Mouse (Mus musculus): ENCODE data around the gene Ly6g6c. TPM values are rescaled to one million over a fixed set of nuclear protein-coding genes. Genes with fewer than 3 reads are reported as not detected.

Gene Ly6g6c
- polyA plus RNA-seq, 1 experiment from 2014 or later: not detected

- no peak for DNase-seq (ENCODE audit: low spot score)
- H3K27me3 ChIP-seq (ENCODE audit: insufficient read depth, poor library complexity, severe bottlenecking): peaks cover 4% of the 10 kb centered on the region
- WGBS: 64% methylated on average over 3 of the region's 3 CpGs
- H3K9me3 ChIP-seq: no peaks in the 10 kb centered on the region
- peaks cover 19% of the 10 kb centered on the region for H3K4me1 ChIP-seq
- no peak overlapping the region for H3K4me3 ChIP-seq
- no peaks in the 10 kb centered on the region for H3K36me3 ChIP-seq
- no peak overlapping the region for H3K27ac ChIP-seq
These were observed 18.8 kb downstream of the Ly6g6c start for GRCm38 (mm10) chr17:35083929-35084497.

- H3K36me3 ChIP-seq: no peaks in the 10 kb centered on the region
- H3K4me1 ChIP-seq: peaks cover 17% of the 10 kb centered on the region
- H3K4me3 ChIP-seq: no peak within 1 kb of the TSS
- peaks cover 4% of the 10 kb centered on the region for H3K27me3 ChIP-seq (ENCODE audit: insufficient read depth, poor library complexity, severe bottlenecking)
- no peak within 1 kb of the TSS for H3K27ac ChIP-seq
- 61% methylated on average over 7 of the region's 7 CpGs for WGBS
- DNase-seq (ENCODE audit: low spot score): no peak
- H3K9me3 ChIP-seq: no peaks in the 10 kb centered on the region
These were observed 20.1 kb downstream of the Ly6g6c start, which contains the start of gene Ly6g6f for GRCm38 (mm10) chr17:35085208-35085865. Ly6g6f (minus strand) TSS chr17:35085610.

GRCm38 (mm10) chr17:35088151-35088550 lies 23.0 kb downstream of the Ly6g6c start:
- Histone ChIP-seq H3K9me3 (no peaks in the 10 kb centered on the region), H3K27ac (no peak overlapping the region), H3K4me1 (peaks cover 17% of the 10 kb centered on the region), H3K27me3 (ENCODE audit: insufficient read depth, poor library complexity, severe bottlenecking) (no peaks in the 10 kb centered on the region), H3K36me3 (peaks cover 23% of the 10 kb centered on the region), H3K4me3 (no peak overlapping the region)
- no peak for DNase-seq (ENCODE audit: low spot score)
- 45% methylated on average over 2 of the region's 2 CpGs for WGBS

GRCm38 (mm10) chr17:35088825-35089644 lies 23.8 kb downstream of the Ly6g6c start, which contains the start of gene Abhd16a:
Abhd16a (plus strand) TSS chr17:35089263.
- Histone ChIP-seq H3K27ac (peak within 1 kb of the TSS; percentile 99), H3K4me3 (peak within 1 kb of the TSS; percentile 82), H3K4me1 (peaks cover 17% of the 10 kb centered on the region), H3K27me3 (ENCODE audit: insufficient read depth, poor library complexity, severe bottlenecking) (no peaks in the 10 kb centered on the region), H3K36me3 (peaks cover 31% of the 10 kb centered on the region), H3K9me3 (no peaks in the 10 kb centered on the region)
- DNase-seq (ENCODE audit: low spot score): peak; percentile 96
- 3% methylated on average over 67 of the region's 67 CpGs for WGBS

- 65% methylated on average over 8 of the region's 8 CpGs for WGBS
These were observed 25.2 kb downstream of the Ly6g6c start for GRCm38 (mm10) chr17:35090166-35090932.

GRCm38 (mm10) chr17:35092403-35093198 lies 27.4 kb downstream of the Ly6g6c start:
- WGBS: 89% methylated on average over 14 of the region's 14 CpGs
- peaks cover 65% of the 10 kb centered on the region for H3K36me3 ChIP-seq
- H3K27me3 ChIP-seq (ENCODE audit: insufficient read depth, poor library complexity, severe bottlenecking): no peaks in the 10 kb centered on the region
- no peak overlapping the region for H3K4me3 ChIP-seq
- DNase-seq (ENCODE audit: low spot score): no peak
- H3K9me3 ChIP-seq: no peaks in the 10 kb centered on the region
- H3K4me1 ChIP-seq: peaks cover 17% of the 10 kb centered on the region
- no peak overlapping the region for H3K27ac ChIP-seq

More at GRCm38 (mm10) chr17:35090166-35090932, 25.2 kb downstream of the Ly6g6c start:
- Histone ChIP-seq H3K4me3 (peak overlapping the region; percentile 82), H3K27ac (peak overlapping the region; percentile 99; the same call in 1 of the 2 replicates), H3K9me3 (no peaks in the 10 kb centered on the region), H3K4me1 (peaks cover 17% of the 10 kb centered on the region), H3K27me3 (ENCODE audit: insufficient read depth, poor library complexity, severe bottlenecking) (no peaks in the 10 kb centered on the region), H3K36me3 (peaks cover 43% of the 10 kb centered on the region)
- no peak for DNase-seq (ENCODE audit: low spot score)

- H3K4me3 ChIP-seq: no peak overlapping the region
- H3K4me1 ChIP-seq: peaks cover 12% of the 10 kb centered on the region
- no peak for DNase-seq (ENCODE audit: low spot score)
- no peaks in the 10 kb centered on the region for H3K27me3 ChIP-seq (ENCODE audit: insufficient read depth, poor library complexity, severe bottlenecking)
- 0 out of 2 replicates have a peak overlapping the region, but pooled peaks have one; percentile 6 for H3K27ac ChIP-seq
- H3K36me3 ChIP-seq: peaks cover 82% of the 10 kb centered on the region
- no peaks in the 10 kb centered on the region for H3K9me3 ChIP-seq
- WGBS: 81% methylated on average over 15 of the region's 15 CpGs
These were observed 29.5 kb downstream of the Ly6g6c start for GRCm38 (mm10) chr17:35094475-35095365.

- H3K27ac ChIP-seq: peak overlapping the region; percentile 23; the same call in 1 of the 2 replicates
- 90% methylated on average over 12 of the region's 12 CpGs for WGBS
- peaks cover 93% of the 10 kb centered on the region for H3K36me3 ChIP-seq
- H3K27me3 ChIP-seq (ENCODE audit: insufficient read depth, poor library complexity, severe bottlenecking): no peaks in the 10 kb centered on the region
- no peak for DNase-seq (ENCODE audit: low spot score)
- peaks cover 13% of the 10 kb centered on the region for H3K4me1 ChIP-seq
- H3K4me3 ChIP-seq: no peak overlapping the region
- H3K9me3 ChIP-seq: no peaks in the 10 kb centered on the region
These were observed 31.4 kb downstream of the Ly6g6c start for GRCm38 (mm10) chr17:35096597-35096996.

DNA sequence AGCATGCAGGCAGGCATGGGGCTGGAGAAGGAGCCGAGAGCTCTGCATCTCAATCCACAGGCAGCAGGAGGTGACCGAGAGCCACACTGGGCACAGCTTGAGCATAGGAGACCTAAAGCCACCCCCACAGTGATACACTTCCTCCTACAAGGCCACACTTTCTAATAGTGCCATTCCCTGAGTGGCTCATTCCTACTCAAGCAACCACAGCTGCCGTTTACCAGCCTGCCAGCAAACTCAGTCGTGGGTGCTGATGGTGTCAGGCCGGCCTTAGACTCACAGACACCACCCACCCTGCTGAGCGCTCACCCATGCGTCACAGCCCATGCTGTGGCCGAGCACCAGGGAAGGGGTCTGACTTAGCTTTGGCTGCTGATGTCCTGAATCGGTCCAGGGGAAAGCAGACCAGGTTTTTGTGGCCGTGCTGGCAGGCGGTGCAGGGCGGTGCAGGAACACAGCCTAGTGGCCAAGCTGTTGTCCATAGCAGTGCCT lies 32.0 kb downstream of the Ly6g6c start:
- Histone ChIP-seq H3K27ac (no peak overlapping the region), H3K36me3 (peaks cover 93% of the 10 kb centered on the region), H3K4me1 (peaks cover 15% of the 10 kb centered on the region), H3K4me3 (no peak overlapping the region), H3K9me3 (no peaks in the 10 kb centered on the region), H3K27me3 (ENCODE audit: insufficient read depth, poor library complexity, severe bottlenecking) (no peaks in the 10 kb centered on the region)
- WGBS: 82% methylated on average over 12 of the region's 12 CpGs
- DNase-seq (ENCODE audit: low spot score): no peak

DNA sequence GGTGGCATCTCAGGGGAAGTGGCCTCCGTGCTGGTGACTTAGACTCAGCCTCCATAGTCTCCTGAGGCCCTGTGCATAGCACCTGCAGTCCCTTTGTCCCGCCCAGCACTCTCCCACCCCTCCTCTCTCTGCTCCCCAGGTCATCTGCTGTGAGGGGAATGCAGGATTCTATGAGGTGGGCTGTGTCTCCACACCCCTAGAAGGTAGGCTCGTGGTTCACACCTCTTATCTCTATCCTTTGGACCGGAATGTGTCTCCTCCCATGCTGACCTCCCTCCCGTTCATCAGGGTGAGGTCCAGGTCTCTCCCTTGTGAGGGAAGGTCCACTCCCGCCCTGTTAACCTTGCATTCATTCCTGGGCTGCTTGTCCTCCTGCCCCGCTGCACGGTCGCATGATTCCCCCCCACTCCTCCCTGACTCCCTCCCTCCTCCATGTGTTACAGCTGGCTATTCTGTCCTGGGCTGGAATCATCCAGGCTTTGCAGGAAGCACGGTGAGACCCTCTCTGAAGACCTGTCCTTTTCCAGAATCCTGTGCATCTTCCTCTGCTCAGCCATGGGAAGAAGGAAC lies 35.1 kb downstream of the Ly6g6c start:
- no peak overlapping the region for H3K4me3 ChIP-seq
- no peak for DNase-seq (ENCODE audit: low spot score)
- 63% methylated on average over 10 of the region's 10 CpGs for WGBS
- peaks cover 90% of the 10 kb centered on the region for H3K36me3 ChIP-seq
- peaks cover 31% of the 10 kb centered on the region for H3K4me1 ChIP-seq
- H3K27me3 ChIP-seq (ENCODE audit: insufficient read depth, poor library complexity, severe bottlenecking): no peaks in the 10 kb centered on the region
- H3K9me3 ChIP-seq: no peaks in the 10 kb centered on the region
- peak overlapping the region; percentile 3; the same call in 1 of the 2 replicates for H3K27ac ChIP-seq

DNA sequence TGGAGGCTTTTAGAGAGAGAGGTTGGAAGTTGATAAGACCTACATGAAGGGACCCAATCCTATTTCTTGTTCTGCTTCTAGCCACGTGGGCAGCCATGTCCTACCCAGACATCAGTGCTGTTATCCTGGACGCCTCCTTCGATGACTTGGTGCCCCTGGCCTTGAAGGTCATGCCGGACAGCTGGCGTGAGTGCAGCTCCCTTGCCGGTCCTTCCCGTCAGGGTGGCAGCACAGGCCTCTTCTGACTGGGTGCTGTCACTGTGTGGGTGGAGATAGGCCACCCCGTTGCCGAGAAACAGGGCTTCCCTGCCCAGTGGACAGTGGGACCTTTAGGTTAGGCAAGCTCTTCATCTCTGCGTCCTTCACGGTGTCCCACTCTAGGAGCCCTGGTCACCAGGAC lies 36.0 kb downstream of the Ly6g6c start:
- H3K36me3 ChIP-seq: peaks cover 82% of the 10 kb centered on the region
- H3K9me3 ChIP-seq: no peaks in the 10 kb centered on the region
- 85% methylated on average over 11 of the region's 11 CpGs for WGBS
- H3K4me3 ChIP-seq: no peak overlapping the region
- no peak overlapping the region for H3K27ac ChIP-seq
- peaks cover 36% of the 10 kb centered on the region for H3K4me1 ChIP-seq
- no peaks in the 10 kb centered on the region for H3K27me3 ChIP-seq (ENCODE audit: insufficient read depth, poor library complexity, severe bottlenecking)
- no peak for DNase-seq (ENCODE audit: low spot score)

Measured in heart, embryonic 10.5 days (tissue).